Mouse (Mus musculus): ENCODE results near the gene Inka1. TPM values are rescaled to one million over a fixed set of nuclear protein-coding genes. Genes with fewer than 3 reads are reported as not detected.

Gene Inka1
- polyA plus RNA-seq, 1 experiment from 2014 or later: 40.9 TPM

DNA sequence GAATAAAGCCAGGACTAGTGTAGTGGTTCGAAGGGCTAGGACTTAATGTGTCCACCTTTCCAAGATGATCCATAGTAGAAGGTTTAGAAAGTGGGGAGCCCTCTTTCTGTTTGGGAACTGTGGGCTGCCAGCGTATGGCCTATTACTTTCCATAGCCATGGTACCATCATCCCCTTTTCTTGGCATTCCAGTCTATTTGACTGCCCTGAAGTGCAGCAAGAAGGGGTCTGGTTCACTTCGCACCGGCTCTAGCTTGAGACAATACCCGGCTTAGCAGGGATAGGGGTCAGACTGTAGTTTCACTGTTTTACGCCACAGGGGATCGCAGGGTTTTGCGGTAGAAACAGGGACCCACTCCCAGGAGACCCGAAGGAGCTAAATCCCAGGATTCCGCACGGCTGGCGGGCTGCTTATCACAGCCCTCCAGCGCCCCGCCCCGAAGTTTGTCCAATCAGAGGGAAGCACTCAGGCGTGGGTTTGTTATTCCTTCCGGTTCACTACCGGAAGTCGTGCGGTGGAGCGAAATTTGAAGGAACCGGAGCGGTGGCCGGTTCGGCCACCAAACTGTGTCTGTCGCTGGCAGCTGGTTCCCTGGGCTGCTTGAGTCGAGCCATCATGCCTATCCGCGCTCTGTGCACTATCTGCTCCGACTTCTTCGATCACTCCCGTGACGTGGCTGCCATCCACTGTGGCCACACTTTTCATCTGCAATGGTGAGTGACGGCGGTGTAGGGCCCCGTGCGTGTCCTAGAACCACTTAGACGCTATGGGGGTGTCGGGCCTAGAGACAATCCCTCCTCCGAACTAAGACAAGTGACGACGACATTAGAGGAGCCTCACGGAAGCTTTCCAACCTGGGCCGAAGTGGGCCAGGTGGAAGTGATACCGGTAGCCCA is 35.0 kb downstream of the Inka1 start:
- Histone ChIP-seq H3K27me3 (ENCODE audit: control insufficient read depth, insufficient read depth, low read length) (no peaks in the 10 kb centered on the region), H3K4me3 (ENCODE audit: low read length) (peak overlapping the region; percentile 83)
- WGBS: 15% methylated on average over 45 of the region's 45 CpGs

DNA sequence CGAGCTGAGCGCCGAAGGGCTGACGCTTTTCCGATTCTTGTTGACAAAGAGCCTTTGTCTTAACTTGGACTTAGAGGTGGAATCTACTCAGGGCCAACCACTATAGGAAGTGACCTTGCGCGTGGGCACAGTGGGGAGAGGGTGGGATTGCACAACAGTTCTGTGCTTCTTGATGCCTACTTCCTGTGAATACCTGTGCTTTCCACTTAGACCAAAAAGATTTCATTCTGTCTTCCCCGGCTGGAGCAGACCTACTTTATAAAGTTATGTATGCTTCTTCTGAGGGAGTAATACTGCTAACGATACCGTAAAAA is 35.8 kb downstream of the Inka1 start, which contains the start of gene Traip:
TSS of gene Traip (plus strand) at position 215 of the 314 bp plus-strand sequence.
- 89% methylated on average over 10 of the region's 10 CpGs for WGBS
- H3K4me1 ChIP-seq (ENCODE audit: control insufficient read depth, insufficient read depth, low read length): peaks cover 13% of the 10 kb centered on the region
- H3K9ac ChIP-seq (ENCODE audit: low read length): peak within 1 kb of the TSS; percentile 81
- no peaks in the 10 kb centered on the region for H3K9me3 ChIP-seq (replicated peaks; ENCODE audit: control insufficient read depth, low read length)
- peak within 1 kb of the TSS; percentile 78 for H3K4me2 ChIP-seq (ENCODE audit: low read depth, low read length)
- peak within 1 kb of the TSS; percentile 83 for H3K4me3 ChIP-seq (ENCODE audit: low read length)
- H3K36me3 ChIP-seq (ENCODE audit: control insufficient read depth, insufficient read depth): no peaks in the 10 kb centered on the region
- peak within 1 kb of the TSS; percentile 70 for H3K27ac ChIP-seq (ENCODE audit: low read length)
- ATAC-seq (replicated peaks; ENCODE audit: extremely low read depth, insufficient read depth, low FRiP score): no peak
- no peaks in the 10 kb centered on the region for H3K27me3 ChIP-seq (ENCODE audit: control insufficient read depth, insufficient read depth, low read length)

More for the DNA sequence above, 35.0 kb downstream of the Inka1 start:
- Histone ChIP-seq H3K4me2 (ENCODE audit: low read depth, low read length) (peak overlapping the region; percentile 78), H3K27ac (ENCODE audit: low read length) (peak overlapping the region; percentile 70), H3K9me3 (replicated peaks; ENCODE audit: control insufficient read depth, low read length) (no peaks in the 10 kb centered on the region), H3K36me3 (ENCODE audit: control insufficient read depth, insufficient read depth) (no peaks in the 10 kb centered on the region), H3K4me1 (ENCODE audit: control insufficient read depth, insufficient read depth, low read length) (peaks cover 13% of the 10 kb centered on the region), H3K9ac (ENCODE audit: low read length) (peak overlapping the region; percentile 81)
- peak; percentile 93 for ATAC-seq (replicated peaks; ENCODE audit: extremely low read depth, insufficient read depth, low FRiP score)

DNA sequence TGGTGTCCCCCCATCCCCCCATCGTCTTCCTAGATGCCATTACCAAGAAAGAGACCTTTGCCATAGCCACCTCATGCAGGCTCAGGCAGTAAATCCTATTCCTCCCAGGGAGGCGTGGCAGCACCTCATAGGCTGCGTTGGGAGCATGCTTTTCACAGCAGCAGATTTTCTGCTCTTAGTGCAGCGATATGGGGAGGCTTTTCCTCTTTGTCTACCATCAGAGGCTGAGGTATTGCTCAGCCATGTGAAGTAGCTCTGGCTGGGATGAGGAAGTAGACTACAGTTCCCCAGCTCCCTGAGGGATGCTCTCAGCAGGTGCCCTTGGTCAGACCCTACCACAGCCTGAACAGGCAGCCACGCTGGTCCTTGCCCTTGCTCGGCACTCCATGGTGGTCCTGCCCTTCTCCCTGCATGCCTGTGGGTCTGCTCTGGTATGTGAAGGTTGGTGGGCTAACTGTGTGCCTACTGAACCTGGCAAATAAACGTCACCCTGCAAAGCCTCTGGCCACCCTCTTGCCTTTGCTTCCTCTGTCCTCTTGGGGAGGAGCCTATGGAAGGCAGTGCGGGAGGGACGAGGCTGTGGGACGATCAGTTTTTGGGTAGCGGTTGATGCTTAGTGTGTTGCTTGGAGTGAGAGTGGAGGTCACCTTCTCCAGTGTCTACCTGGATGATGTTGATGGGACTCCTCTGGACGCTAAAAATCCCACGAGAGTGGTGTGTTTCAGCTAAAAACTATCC is 36.3 kb downstream of the Inka1 start:
- H3K4me1 ChIP-seq (ENCODE audit: control insufficient read depth, insufficient read depth, low read length): peaks cover 13% of the 10 kb centered on the region
- no peak overlapping the region for H3K27ac ChIP-seq (ENCODE audit: low read length)
- no peak overlapping the region for H3K4me2 ChIP-seq (ENCODE audit: low read depth, low read length)
- no peak overlapping the region for H3K4me3 ChIP-seq (ENCODE audit: low read length)
- no peaks in the 10 kb centered on the region for H3K36me3 ChIP-seq (ENCODE audit: control insufficient read depth, insufficient read depth)
- H3K9ac ChIP-seq (ENCODE audit: low read length): no peak overlapping the region
- H3K9me3 ChIP-seq (replicated peaks; ENCODE audit: control insufficient read depth, low read length): no peaks in the 10 kb centered on the region
- H3K27me3 ChIP-seq (ENCODE audit: control insufficient read depth, insufficient read depth, low read length): no peaks in the 10 kb centered on the region
- no peak for ATAC-seq (replicated peaks; ENCODE audit: extremely low read depth, insufficient read depth, low FRiP score)
- 74% methylated on average over 13 of the region's 13 CpGs for WGBS

DNA sequence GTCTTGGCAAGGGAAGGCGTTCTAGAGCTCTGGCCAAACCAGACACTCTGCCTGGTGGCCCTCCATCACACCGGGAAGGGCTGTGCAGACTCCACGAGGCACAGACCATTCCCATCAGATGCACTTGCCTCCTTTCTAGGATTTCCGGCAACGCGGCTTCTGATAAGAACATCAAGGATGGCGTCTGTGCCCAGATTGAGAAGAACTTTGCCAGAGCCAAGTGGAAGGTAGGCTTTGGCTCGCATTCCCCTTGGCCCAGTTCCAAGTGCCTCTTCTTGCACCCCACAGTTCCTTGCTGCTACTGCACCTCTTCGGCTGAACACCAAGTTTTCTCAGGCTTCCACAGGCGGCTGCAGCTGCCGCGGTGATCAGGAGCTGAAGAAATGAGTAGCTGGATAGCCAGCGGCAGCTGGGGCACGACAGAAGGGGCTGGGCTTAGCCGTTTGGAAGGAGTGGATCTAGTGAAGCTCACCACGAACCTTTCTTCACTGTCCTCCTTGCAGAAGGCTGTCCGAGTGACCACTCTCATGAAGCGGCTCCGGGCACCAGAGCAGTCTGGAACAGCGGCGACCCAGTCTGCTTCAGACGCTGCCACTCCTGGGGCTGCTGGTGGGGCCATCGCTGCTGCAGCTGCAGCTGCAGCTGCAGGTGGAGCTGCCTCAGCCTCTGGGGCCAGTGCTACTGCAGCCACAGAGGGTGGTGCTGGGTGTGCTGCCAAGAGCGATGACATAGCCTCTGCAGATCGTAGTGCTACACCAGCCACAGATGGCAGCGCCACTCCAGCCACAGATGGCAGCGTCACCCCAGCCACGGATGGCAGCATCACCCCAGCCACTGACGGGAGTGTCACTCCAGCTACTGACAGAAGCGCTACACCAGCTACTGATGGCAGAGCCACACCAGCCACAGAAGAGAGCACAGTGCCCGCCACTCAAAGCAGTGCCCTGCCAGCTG is 38.2 kb downstream of the Inka1 start:
- H3K27me3 ChIP-seq (ENCODE audit: control insufficient read depth, insufficient read depth, low read length): no peaks in the 10 kb centered on the region
- no peaks in the 10 kb centered on the region for H3K9me3 ChIP-seq (replicated peaks; ENCODE audit: control insufficient read depth, low read length)
- WGBS: 76% methylated on average over 31 of the region's 31 CpGs
- H3K27ac ChIP-seq (ENCODE audit: low read length): no peak overlapping the region
- H3K4me2 ChIP-seq (ENCODE audit: low read depth, low read length): no peak overlapping the region
- H3K9ac ChIP-seq (ENCODE audit: low read length): no peak overlapping the region
- peaks cover 13% of the 10 kb centered on the region for H3K4me1 ChIP-seq (ENCODE audit: control insufficient read depth, insufficient read depth, low read length)
- H3K4me3 ChIP-seq (ENCODE audit: low read length): no peak overlapping the region
- H3K36me3 ChIP-seq (ENCODE audit: control insufficient read depth, insufficient read depth): no peaks in the 10 kb centered on the region
- ATAC-seq (replicated peaks; ENCODE audit: extremely low read depth, insufficient read depth, low FRiP score): no peak

DNA sequence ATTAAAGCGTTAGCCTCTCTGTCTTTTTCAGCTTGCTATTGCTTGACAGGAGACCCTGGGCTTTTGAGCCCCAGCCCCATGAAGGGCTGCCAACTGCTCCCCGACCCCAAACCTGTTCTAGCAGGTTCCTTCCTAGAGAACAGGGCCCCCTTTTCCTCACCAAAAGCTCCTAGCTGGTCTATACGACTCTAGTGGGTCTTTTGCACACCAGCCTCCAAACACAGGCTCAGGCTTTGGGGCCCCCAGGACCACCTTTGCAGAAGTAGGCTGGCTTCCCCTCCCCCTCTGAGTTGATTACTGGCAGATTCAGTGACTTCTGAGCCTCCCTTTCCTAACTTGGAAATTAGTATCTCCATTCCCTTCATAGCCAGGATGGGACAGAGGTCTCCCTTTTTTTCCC is 48.8 kb downstream of the Inka1 start:
- Histone ChIP-seq H3K9me3 (replicated peaks; ENCODE audit: control insufficient read depth, low read length) (no peaks in the 10 kb centered on the region), H3K4me1 (ENCODE audit: control insufficient read depth, insufficient read depth, low read length) (peaks cover 8% of the 10 kb centered on the region), H3K4me2 (ENCODE audit: low read depth, low read length) (no peak overlapping the region; the same call in 1 of the 2 replicates), H3K36me3 (ENCODE audit: control insufficient read depth, insufficient read depth) (no peaks in the 10 kb centered on the region), H3K27me3 (ENCODE audit: control insufficient read depth, insufficient read depth, low read length) (peaks cover 30% of the 10 kb centered on the region), H3K4me3 (ENCODE audit: low read length) (no peak overlapping the region), H3K9ac (ENCODE audit: low read length) (no peak overlapping the region), H3K27ac (ENCODE audit: low read length) (no peak overlapping the region)
- WGBS: 27% methylated on average over 3 of the region's 3 CpGs
- no peak for ATAC-seq (replicated peaks; ENCODE audit: extremely low read depth, insufficient read depth, low FRiP score)

DNA sequence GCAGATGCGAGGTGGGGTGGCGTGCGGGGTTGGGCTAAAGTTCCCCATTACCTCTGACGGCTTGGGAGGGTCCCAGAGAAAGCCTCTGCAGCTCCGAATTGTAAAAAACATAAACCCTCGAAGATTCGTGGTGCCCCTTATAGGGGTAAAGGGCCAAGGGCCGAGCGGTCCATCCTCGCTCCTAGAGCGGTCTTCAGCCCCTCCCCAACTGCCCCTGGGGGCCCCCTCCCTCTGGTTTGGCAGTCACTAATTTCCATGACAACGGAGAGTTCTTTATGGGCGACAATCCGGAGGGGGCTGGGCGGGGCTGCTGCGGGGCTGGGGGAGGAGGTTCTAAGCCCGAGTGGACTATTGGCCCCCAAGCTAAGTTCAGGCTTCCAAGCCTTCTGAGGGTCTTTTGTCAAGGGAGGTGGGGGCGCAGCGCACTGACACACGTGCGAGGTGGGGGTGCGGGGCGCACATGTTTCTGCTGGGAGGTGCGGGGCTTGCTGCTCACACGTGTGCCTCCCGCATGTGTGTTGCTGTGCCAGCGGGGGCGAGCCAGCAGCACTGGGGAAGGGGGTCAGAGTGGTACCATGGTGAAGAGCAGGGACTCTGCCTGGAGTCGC is 49.4 kb downstream of the Inka1 start:
- Histone ChIP-seq H3K9me3 (replicated peaks; ENCODE audit: control insufficient read depth, low read length) (no peaks in the 10 kb centered on the region), H3K9ac (ENCODE audit: low read length) (peak overlapping the region; percentile 67), H3K27ac (ENCODE audit: low read length) (no peak overlapping the region), H3K4me3 (ENCODE audit: low read length) (peak overlapping the region; percentile 57), H3K4me1 (ENCODE audit: control insufficient read depth, insufficient read depth, low read length) (peaks cover 8% of the 10 kb centered on the region), H3K4me2 (ENCODE audit: low read depth, low read length) (peak overlapping the region; percentile 88), H3K36me3 (ENCODE audit: control insufficient read depth, insufficient read depth) (no peaks in the 10 kb centered on the region), H3K27me3 (ENCODE audit: control insufficient read depth, insufficient read depth, low read length) (peaks cover 30% of the 10 kb centered on the region)
- WGBS: 7% methylated on average over 29 of the region's 29 CpGs
- peak; percentile 16; the same call in 1 of the 2 replicates for ATAC-seq (replicated peaks; ENCODE audit: extremely low read depth, insufficient read depth, low FRiP score)

DNA sequence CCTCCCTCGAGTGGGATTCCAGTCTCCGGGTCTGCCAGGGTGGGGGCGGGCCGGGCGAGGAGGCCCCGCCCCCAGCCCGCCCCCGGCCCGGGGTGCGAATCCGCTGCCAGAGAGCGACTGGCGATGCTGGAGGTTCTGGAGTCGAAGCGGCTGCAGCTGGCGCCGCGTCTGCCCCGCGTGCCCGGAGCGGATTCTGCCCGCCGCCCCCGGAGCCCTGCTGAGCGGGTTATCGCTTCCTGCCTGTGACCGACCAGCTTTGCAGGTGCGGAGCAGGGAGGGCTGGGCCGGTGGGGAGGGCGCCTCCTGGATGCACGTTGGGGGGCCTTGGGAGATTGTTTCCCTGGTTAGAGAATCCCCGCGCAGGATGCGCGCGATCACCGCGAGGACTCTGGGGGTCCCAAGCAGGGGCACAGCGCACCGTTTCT is 49.9 kb downstream of the Inka1 start:
- Histone ChIP-seq H3K4me3 (ENCODE audit: low read length) (peak overlapping the region; percentile 57), H3K27ac (ENCODE audit: low read length) (no peak overlapping the region), H3K27me3 (ENCODE audit: control insufficient read depth, insufficient read depth, low read length) (peaks cover 30% of the 10 kb centered on the region), H3K9me3 (replicated peaks; ENCODE audit: control insufficient read depth, low read length) (no peaks in the 10 kb centered on the region), H3K4me2 (ENCODE audit: low read depth, low read length) (peak overlapping the region; percentile 88), H3K4me1 (ENCODE audit: control insufficient read depth, insufficient read depth, low read length) (peaks cover 8% of the 10 kb centered on the region), H3K36me3 (ENCODE audit: control insufficient read depth, insufficient read depth) (no peaks in the 10 kb centered on the region), H3K9ac (ENCODE audit: low read length) (peak overlapping the region; percentile 67)
- under 1% methylated on average over 39 of the region's 41 CpGs for WGBS
- ATAC-seq (replicated peaks; ENCODE audit: extremely low read depth, insufficient read depth, low FRiP score): 0 out of 2 replicates have a peak, but pooled peaks have one; percentile 28

DNA sequence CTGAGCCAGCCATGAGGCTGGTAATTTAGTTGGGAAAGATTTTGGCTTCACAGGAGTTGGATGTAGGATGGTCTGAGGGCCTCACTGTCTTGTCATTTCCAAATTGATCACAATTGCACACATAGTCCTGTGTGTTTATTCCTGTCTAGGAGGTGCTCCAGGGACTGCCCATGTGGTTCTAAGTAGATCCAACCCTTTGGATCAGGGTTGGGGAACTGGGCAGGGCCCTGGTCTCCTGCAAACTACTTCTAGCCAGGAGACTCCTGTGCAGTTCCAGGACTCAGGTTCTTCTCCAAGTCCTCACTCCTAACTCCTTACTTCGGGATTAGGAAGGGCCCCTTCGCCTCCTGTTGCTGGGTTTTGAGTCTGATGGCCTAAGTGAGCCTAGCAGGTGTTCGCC is 50.3 kb downstream of the Inka1 start, which contains the start of gene Camkv:
TSS of gene Camkv (plus strand) at position 301 of the 400 bp plus-strand sequence.
- 21% methylated on average over 3 of the region's 3 CpGs for WGBS
- Histone ChIP-seq H3K4me3 (ENCODE audit: low read length) (peak within 1 kb of the TSS; percentile 57), H3K27ac (ENCODE audit: low read length) (no peak within 1 kb of the TSS), H3K4me1 (ENCODE audit: control insufficient read depth, insufficient read depth, low read length) (peaks cover 8% of the 10 kb centered on the region), H3K9ac (ENCODE audit: low read length) (peak within 1 kb of the TSS; percentile 67), H3K4me2 (ENCODE audit: low read depth, low read length) (peak within 1 kb of the TSS; percentile 88), H3K27me3 (ENCODE audit: control insufficient read depth, insufficient read depth, low read length) (peaks cover 30% of the 10 kb centered on the region), H3K9me3 (replicated peaks; ENCODE audit: control insufficient read depth, low read length) (no peaks in the 10 kb centered on the region), H3K36me3 (ENCODE audit: control insufficient read depth, insufficient read depth) (no peaks in the 10 kb centered on the region)
- ATAC-seq (replicated peaks; ENCODE audit: extremely low read depth, insufficient read depth, low FRiP score): no peak

Data from heart, embryonic 16.5 days (tissue).